In the genomic region with DNA sequence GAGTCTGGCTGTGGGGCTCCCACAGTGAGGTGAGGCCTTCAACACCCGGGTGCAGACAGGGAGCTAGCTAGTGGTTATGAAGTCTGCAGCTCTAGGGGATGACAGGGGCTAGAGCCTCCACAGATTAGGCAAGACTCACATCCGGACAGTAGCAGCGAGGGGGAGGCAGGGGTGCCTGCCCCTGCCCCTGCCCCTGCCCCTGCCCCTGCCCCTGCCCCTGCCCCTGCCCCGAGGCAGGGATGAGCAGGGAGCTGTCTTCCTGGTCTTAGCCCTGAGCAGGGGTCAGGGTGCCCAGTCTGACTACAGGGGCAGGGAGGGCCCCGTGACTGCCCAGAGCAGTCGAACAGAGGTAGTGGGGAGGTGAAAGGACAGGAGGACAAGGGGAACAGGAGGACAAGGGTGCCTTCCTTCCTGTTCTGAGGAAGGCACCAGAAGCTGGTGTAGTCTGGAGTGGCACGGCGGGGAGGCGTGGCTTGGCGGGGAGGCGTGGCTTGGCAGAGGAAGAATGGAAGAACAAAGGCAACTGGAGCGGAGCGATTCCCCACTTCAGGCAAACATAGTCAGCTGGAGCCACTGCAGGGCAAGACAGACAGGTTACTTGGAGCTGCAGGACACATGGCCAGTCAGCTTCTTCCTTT, we compare ENCODE assay signal across 8 mouse cellular contexts. TPM values are rescaled to one million over a fixed set of nuclear protein-coding genes. Genes with fewer than 3 reads are reported as not detected.
DNase-seq lines count a peak whose midpoint lies in the region; ATAC-seq lines count a peak whose summit lies in the region.

No protein-coding gene starts in this region.

- peak overlapping the region; percentile 59; the same call in 1 of the 2 replicates for H3K27ac ChIP-seq in forebrain, embryonic 15.5 days (replicated peaks)
- H3K27ac ChIP-seq in hindbrain, embryonic 16.5 days (ENCODE audit: low read depth, low read length), result no peak overlapping the region; the same call in 1 of the 2 replicates

- H3K4me1 ChIP-seq in forebrain, embryonic 15.5 days, result peaks cover 9% of the 10 kb centered on the region
- H3K4me1 ChIP-seq in hindbrain, embryonic 16.5 days (ENCODE audit: control insufficient read depth, insufficient read depth, low read depth, low read length), result peaks cover 7% of the 10 kb centered on the region; the same call in 1 of the 2 replicates

- peak overlapping the region; percentile 35 for H3K4me2 ChIP-seq in forebrain, embryonic 15.5 days (replicated peaks)
- H3K4me2 ChIP-seq in hindbrain, embryonic 16.5 days (ENCODE audit: low read length), result peak overlapping the region; percentile 43

- peak overlapping the region; percentile 17 for H3K4me3 ChIP-seq in forebrain, embryonic 15.5 days
- H3K4me3 ChIP-seq in hindbrain, embryonic 16.5 days (ENCODE audit: low read length), result peak overlapping the region; percentile 6; the same call in 1 of the 2 replicates

- no peaks in the 10 kb centered on the region for H3K9me3 ChIP-seq in forebrain, embryonic 15.5 days
- no peaks in the 10 kb centered on the region for H3K9me3 ChIP-seq in hindbrain, embryonic 16.5 days (ENCODE audit: control insufficient read depth, low read length)

- DNase-seq in CD4-positive helper T cell, adult 2 months (ENCODE audit: low read depth, low spot score), result peak; percentile 38
- DNase-seq in adrenal gland, postnatal 10 days, result peak; percentile 92
- DNase-seq in left cerebral cortex, adult 18-20 months (ENCODE audit: low spot score in 2 of 2), result peak; percentile 15 to 18
- DNase-seq in lung, postnatal 36 days, result peak; percentile 90
- DNase-seq in retina, embryonic 14.5 days (ENCODE audit: low spot score), result peak; percentile 83
- peak; percentile 95 for DNase-seq in thymus, postnatal 4 days

- H3K9ac ChIP-seq in forebrain, embryonic 15.5 days (replicated peaks), result peak overlapping the region; percentile 37; the same call in 1 of the 2 replicates
- peak overlapping the region; percentile 35 for H3K9ac ChIP-seq in hindbrain, embryonic 16.5 days (ENCODE audit: low read depth, low read length)

- H3K36me3 ChIP-seq in forebrain, embryonic 15.5 days, result no peaks in the 10 kb centered on the region
- H3K36me3 ChIP-seq in hindbrain, embryonic 16.5 days (ENCODE audit: control insufficient read depth, insufficient read depth, low read length), result no peaks in the 10 kb centered on the region

- ATAC-seq in forebrain, embryonic 15.5 days (replicated peaks), result peak; percentile 64
- peak; percentile 70 for ATAC-seq in hindbrain, embryonic 16.5 days

- 9% methylated on average over 12 of the region's 13 CpGs for WGBS in forebrain, embryonic 15.5 days
- WGBS in hindbrain, embryonic 16.5 days, result 8% methylated on average over 9 of the region's 13 CpGs

- H3K27me3 ChIP-seq in forebrain, embryonic 15.5 days, result no peaks in the 10 kb centered on the region
- H3K27me3 ChIP-seq in hindbrain, embryonic 16.5 days (replicated peaks; ENCODE audit: control insufficient read depth, insufficient read depth, low read length), result no peaks in the 10 kb centered on the region

RNA-seq across cellular contexts. Expression of gene Slc22a20, which starts 3.0 kb away (rescaled TPM):
- total RNA-seq in adrenal gland, postnatal 10 days (2021), result not detected
- polyA plus RNA-seq in forebrain, embryonic 15.5 days (2015; fragmentation: Nextera tagmentation; extraction: Ambion mirVana), result not detected in 2 replicates
- polyA plus RNA-seq in hindbrain, embryonic 16.5 days (2015; fragmentation: Nextera tagmentation; extraction: Ambion mirVana), result not detected in 2 replicates
- not detected for total RNA-seq in left cerebral cortex, adult 18-20 months (2021)

RNA-seq across cellular contexts. Expression of gene Pola2, which starts 24.9 kb away (rescaled TPM):
- total RNA-seq in adrenal gland, postnatal 10 days (2021), result 10 to 100 TPM; 21.3 to 28.0 TPM
- polyA plus RNA-seq in forebrain, embryonic 15.5 days (2015; fragmentation: Nextera tagmentation; extraction: Ambion mirVana), result 35.5 and 36.2 TPM in 2 replicates
- polyA plus RNA-seq in hindbrain, embryonic 16.5 days (2015; fragmentation: Nextera tagmentation; extraction: Ambion mirVana), result 22.4 and 26.6 TPM in 2 replicates
- 1 to 10 TPM; 4.9 to 5.0 TPM for total RNA-seq in left cerebral cortex, adult 18-20 months (2021)

RNA-seq across cellular contexts. Expression of gene Capn1, which starts 26.8 kb away (rescaled TPM):
- total RNA-seq in adrenal gland, postnatal 10 days (2021), result 10 to 100 TPM; 31.3 to 40.0 TPM
- 1.6 and 1.8 TPM in 2 replicates for polyA plus RNA-seq in forebrain, embryonic 15.5 days (2015; fragmentation: Nextera tagmentation; extraction: Ambion mirVana)
- 5.2 and 5.6 TPM in 2 replicates for polyA plus RNA-seq in hindbrain, embryonic 16.5 days (2015; fragmentation: Nextera tagmentation; extraction: Ambion mirVana)
- 10 to 100 TPM; 27.9 to 28.1 TPM for total RNA-seq in left cerebral cortex, adult 18-20 months (2021)

RNA-seq across cellular contexts. Expression of gene Syvn1, which starts 57.4 kb away (rescaled TPM):
- 10 to 100 TPM; 40.5 to 43.7 TPM for total RNA-seq in adrenal gland, postnatal 10 days (2021)
- 25.7 and 26.5 TPM in 2 replicates for polyA plus RNA-seq in forebrain, embryonic 15.5 days (2015; fragmentation: Nextera tagmentation; extraction: Ambion mirVana)
- 29.0 and 38.4 TPM in 2 replicates for polyA plus RNA-seq in hindbrain, embryonic 16.5 days (2015; fragmentation: Nextera tagmentation; extraction: Ambion mirVana)
- 10 to 100 TPM; 41.3 to 41.6 TPM for total RNA-seq in left cerebral cortex, adult 18-20 months (2021)

Comparison
In these comparisons a context has a peak if more than half of its experiments do, and no peak if none do; other contexts are left out.
1. DNase-seq: peak in every context shown above with its lines; median percentile 95 in thymus, postnatal 4 days; 92 in adrenal gland, postnatal 10 days; 90 in lung, postnatal 36 days; 83 in retina, embryonic 14.5 days; 38 in CD4-positive helper T cell, adult 2 months; 16 in left cerebral cortex, adult 18-20 months.